Mouse (Mus musculus) spleen, adult 2 months (tissue): Measurements from ENCODE around the gene Bphl. TPM values are rescaled to one million over a fixed set of nuclear protein-coding genes. Genes with fewer than 3 reads are reported as not detected.

ENCODE experiments used
- DNase-seq, 2 experiments: peaks; one replicate each; pipeline versions ENCODE4 v3.0.0 to v3.0.0-alpha.2; 2012 to 2021; ENCODE audit warnings: low spot score in 2 of 2, low read depth in 1 of 2
- H3K27ac ChIP-seq: fragments of 200-500 bp; 2 replicates; pipeline ENCODE4 v1.5.1; 2012; ENCODE audit warnings: low read length, inconsistent platforms; ENCODE audit not compliant: insufficient read depth
- H3K27me3 ChIP-seq: fragments of 200-500 bp; 2 replicates; pipeline ENCODE4 v1.6.1; 2012; ENCODE audit warnings: mild to moderate bottlenecking, moderate library complexity, low read length, inconsistent platforms; ENCODE audit not compliant: control insufficient read depth, insufficient read depth
- H3K36me3 ChIP-seq: fragments of 200-500 bp; 2 replicates; pipeline ENCODE4 v1.6.1; 2012; ENCODE audit warnings: mild to moderate bottlenecking, low read length, inconsistent platforms; ENCODE audit not compliant: control insufficient read depth, insufficient read depth
- H3K4me1 ChIP-seq: fragments of 200-500 bp; 2 replicates; pipeline ENCODE4 v1.6.1; 2011; ENCODE audit warnings: inconsistent platforms; ENCODE audit not compliant: control insufficient read depth, insufficient read depth, insufficient read length
- H3K4me3 ChIP-seq: fragments of 200-500 bp; 2 replicates; pipeline ENCODE4 v1.5.1; 2011; ENCODE audit warnings: mild to moderate bottlenecking, inconsistent platforms; ENCODE audit not compliant: insufficient read depth, insufficient read length; ENCODE audit errors: extremely low read depth
- CTCF ChIP-seq: fragments of 200-500 bp; IDR thresholded peaks from 2 replicates; pipeline ENCODE4 v1.5.1; 2011; ENCODE audit warnings: mild to moderate bottlenecking, inconsistent platforms; ENCODE audit not compliant: insufficient read depth, insufficient read length, insufficient replicate concordance; ENCODE audit errors: extremely low read depth
- POLR2A ChIP-seq: fragments of 200-500 bp; IDR thresholded peaks from 2 replicates; pipeline ENCODE4 v1.6.1; 2011; ENCODE audit warnings: low read depth, low read length, inconsistent platforms
- WGBS: fragments of 180-500 bp; shearing (Covaris S2); methylation state at CpG from one replicate; pipeline ENCODE4 v1.1.7; 2018; 5-methylcytosine and 5-hydroxymethylcytosine counted together
- polyA plus RNA-seq: library from polyadenylated mRNA; depleted of rRNA; stranded (reverse); fragments of >200 nt; gene quantifications from 2 replicates; pipeline ENCODE4 v1.2.3, GENCODE M21; 2012

Bphl gene
- polyA plus RNA-seq, 1 experiment: 9.7 TPM

DNA sequence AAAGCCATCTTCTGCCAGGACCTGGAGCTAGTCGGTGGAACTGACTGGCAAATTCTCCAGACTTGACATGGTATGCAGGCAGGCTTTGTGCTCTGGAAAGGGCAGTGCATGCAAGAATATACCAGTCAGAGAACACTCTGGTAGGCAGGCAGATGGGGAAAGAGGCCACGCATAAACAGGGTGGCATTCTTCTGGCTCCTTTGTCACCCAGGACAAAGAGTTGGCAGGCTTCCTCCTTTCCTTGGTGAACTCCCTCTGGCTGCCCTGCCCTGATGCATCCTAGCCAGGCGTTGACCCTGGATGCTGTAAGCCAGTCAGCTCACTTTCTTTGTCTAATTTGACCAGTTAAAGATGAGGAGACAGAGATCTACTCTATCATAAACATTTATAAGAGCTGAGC, 59.7 kb downstream of the Bphl start:
- no peak for DNase-seq
- Histone ChIP-seq H3K4me1 (no peaks in the 10 kb centered on the region; the same call in 1 of the 2 replicates), H3K27ac (no peak overlapping the region), H3K4me3 (no peak overlapping the region), H3K36me3 (no peaks in the 10 kb centered on the region), H3K27me3 (no peaks in the 10 kb centered on the region)
- WGBS: 81% methylated on average over 3 of the region's 3 CpGs
- no peak for TF ChIP-seq CTCF
- TF ChIP-seq POLR2A: no peak

DNA sequence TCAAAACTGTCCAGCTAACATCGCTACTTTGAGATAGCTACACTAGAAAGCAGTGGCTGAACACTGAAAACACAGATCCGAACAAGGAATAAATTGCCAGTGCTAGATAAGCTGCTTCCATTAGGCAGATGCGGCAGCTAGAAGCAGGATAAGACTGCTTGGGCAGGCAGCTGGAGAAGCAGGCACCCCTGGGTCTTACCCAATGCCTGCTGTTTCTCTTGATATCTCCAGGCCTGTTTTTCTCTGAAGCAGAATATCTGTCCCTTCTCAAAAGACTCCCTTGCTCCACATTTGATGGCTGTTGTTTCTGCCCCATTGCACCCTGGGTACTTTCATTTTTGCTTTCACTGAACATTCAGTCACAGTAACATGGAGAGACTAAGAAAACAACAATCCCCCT, 63.3 kb downstream of the Bphl start:
- Histone ChIP-seq H3K27ac (no peak overlapping the region), H3K27me3 (no peaks in the 10 kb centered on the region), H3K4me1 (no peaks in the 10 kb centered on the region; the same call in 1 of the 2 replicates), H3K36me3 (no peaks in the 10 kb centered on the region), H3K4me3 (no peak overlapping the region)
- TF ChIP-seq CTCF (no peak), POLR2A (no peak)
- WGBS: 87% methylated on average over 3 of the region's 3 CpGs
- DNase-seq: no peak

DNA sequence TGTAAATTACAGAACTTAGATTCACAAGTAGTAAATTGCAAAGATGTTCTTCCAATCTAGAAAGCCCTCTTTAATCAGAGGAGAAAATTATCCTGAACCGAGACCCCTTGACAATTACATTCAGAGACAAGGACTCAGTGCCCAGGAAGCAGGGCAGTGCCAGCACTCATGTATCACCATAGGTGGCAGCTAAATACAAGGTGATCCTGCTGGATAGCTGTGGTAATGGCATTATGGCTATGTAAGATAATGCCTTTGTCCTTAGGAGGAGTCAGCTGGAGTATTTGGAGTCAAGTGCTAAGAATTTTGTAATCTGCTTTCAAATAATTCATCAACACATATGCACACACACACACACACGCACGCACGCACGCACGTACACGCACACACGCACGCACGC, 63.9 kb downstream of the Bphl start:
- 95% methylated on average over 10 of the region's 10 CpGs for WGBS
- no peak for DNase-seq
- no peaks in the 10 kb centered on the region for H3K27me3 ChIP-seq
- no peak overlapping the region for H3K4me3 ChIP-seq
- H3K4me1 ChIP-seq: no peaks in the 10 kb centered on the region; the same call in 1 of the 2 replicates
- no peaks in the 10 kb centered on the region for H3K36me3 ChIP-seq
- TF ChIP-seq POLR2A (no peak), CTCF (no peak)
- no peak overlapping the region for H3K27ac ChIP-seq

DNA sequence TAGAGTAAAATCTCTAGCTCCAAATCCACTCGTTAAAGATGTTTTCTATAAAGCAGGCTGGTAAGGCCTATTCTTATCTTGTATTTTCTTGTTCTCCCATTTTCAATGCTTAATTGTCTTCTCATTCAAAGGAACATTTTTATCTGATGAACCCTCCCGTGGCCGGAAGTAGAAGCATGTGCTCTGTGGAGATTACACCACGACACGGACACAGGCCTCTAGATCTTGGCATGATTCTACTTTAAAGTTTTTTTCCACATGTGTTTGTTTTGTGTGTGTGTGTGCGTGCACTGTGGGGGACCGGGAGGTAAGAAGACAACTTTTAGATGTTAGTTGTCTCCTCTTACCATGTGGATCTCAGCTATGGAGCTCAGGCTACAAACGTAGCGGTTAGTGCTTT, 64.5 kb downstream of the Bphl start:
- Histone ChIP-seq H3K4me3 (no peak overlapping the region), H3K27ac (no peak overlapping the region), H3K4me1 (no peaks in the 10 kb centered on the region; the same call in 1 of the 2 replicates), H3K27me3 (no peaks in the 10 kb centered on the region), H3K36me3 (no peaks in the 10 kb centered on the region)
- no peak for DNase-seq
- TF ChIP-seq CTCF: no peak
- no peak for TF ChIP-seq POLR2A
- WGBS: 68% methylated on average over 9 of the region's 9 CpGs

DNA sequence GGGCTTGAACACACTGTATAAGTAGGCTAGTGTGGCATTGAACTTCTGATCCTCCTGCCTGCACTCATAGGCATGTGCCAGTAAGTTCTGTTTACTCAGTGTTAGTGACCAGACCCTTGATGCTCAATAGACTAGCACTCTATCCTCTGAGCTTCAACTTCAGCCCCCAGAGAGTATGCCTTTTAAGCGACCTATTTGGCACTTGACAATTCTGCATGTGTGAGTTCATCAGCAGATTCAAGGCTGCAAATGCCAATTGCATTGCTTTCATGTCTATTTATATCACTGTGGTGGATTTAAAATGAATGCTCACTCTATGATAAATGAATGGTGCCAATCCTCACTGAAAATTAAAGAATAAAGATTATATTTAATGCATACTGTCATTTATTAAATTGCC, 68.0 kb downstream of the Bphl start:
- no peak overlapping the region for H3K27ac ChIP-seq
- H3K4me1 ChIP-seq: no peaks in the 10 kb centered on the region; the same call in 1 of the 2 replicates
- whole genome bisulfite sequencing: 83% methylated on average over 1 of the region's 1 CpGs
- TF ChIP-seq CTCF: no peak
- TF ChIP-seq POLR2A: no peak
- H3K4me3 ChIP-seq: no peak overlapping the region
- no peak for DNase-seq
- no peaks in the 10 kb centered on the region for H3K36me3 ChIP-seq
- H3K27me3 ChIP-seq: no peaks in the 10 kb centered on the region

DNA sequence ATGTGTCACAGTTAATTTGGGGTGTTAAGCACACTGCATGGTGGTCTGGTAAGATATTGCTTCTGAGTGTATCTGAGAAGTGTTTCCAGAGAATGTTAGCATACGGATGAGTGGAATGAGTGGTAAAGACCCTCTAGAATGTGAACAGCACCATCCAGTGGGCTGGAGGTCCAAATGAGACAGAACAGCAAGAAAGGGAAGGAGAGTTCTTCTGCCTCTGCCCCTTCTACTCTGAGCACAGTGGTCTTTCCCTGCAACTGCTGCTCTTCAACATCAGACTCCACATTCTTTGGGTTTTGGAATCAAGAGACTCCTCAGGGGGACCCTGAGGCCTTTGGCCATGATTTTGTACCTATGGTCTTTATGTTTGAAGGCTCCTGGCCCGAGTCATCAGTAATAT, 68.9 kb downstream of the Bphl start:
- 92% methylated on average over 2 of the region's 2 CpGs for WGBS

DNA sequence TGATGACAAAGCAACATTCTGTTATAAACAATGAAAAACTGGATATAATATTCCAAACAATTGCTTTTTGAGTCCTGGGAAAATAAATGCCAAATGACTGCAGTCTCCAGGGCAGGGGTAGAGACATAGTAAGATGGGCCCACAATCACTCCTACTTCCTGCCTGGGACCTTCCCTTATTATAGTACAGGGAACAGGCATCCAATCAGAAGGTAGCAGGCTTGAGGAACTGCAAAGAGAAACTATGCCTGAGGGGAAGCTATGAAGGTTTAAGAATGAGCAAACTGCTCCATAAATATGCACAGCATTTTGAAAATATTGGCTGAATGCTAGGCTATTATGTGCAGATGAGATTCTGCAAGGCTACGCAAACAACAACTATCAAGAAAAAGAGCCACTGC, 69.6 kb downstream of the Bphl start:
- Histone ChIP-seq H3K36me3 (no peaks in the 10 kb centered on the region), H3K4me1 (no peaks in the 10 kb centered on the region; the same call in 1 of the 2 replicates), H3K27me3 (no peaks in the 10 kb centered on the region), H3K4me3 (no peak overlapping the region), H3K27ac (no peak overlapping the region)
- no peak for TF ChIP-seq POLR2A
- TF ChIP-seq CTCF: no peak
- WGBS: 96% methylated on average over 1 of the region's 1 CpGs
- DNase-seq: no peak

More for the DNA sequence above, 68.9 kb downstream of the Bphl start:
- Histone ChIP-seq H3K27ac (no peak overlapping the region), H3K4me3 (no peak overlapping the region), H3K36me3 (no peaks in the 10 kb centered on the region), H3K27me3 (no peaks in the 10 kb centered on the region), H3K4me1 (no peaks in the 10 kb centered on the region; the same call in 1 of the 2 replicates)
- DNase-seq: no peak
- no peak for TF ChIP-seq POLR2A
- no peak for TF ChIP-seq CTCF
